In genomic region chr7:130673169-130674033, GRCm38 (mm10) we compare ENCODE assay signal across 8 mouse cellular contexts.
DNase-seq lines count a peak whose midpoint lies in the region; ATAC-seq and TF ChIP-seq lines count a peak whose summit lies in the region.

No protein-coding gene starts in this region.

- peaks cover 20% of the 10 kb centered on the region for H3K4me1 ChIP-seq in forebrain, embryonic 16.5 days (replicated peaks; ENCODE audit: control insufficient read depth, insufficient read depth, low read length)
- H3K4me1 ChIP-seq in intestine, postnatal 0 days (replicated peaks; ENCODE audit: control insufficient read depth, insufficient read depth, low read length), result peaks cover 15% of the 10 kb centered on the region
- H3K4me1 ChIP-seq in lung, embryonic 14.5 days (ENCODE audit: insufficient read depth), result peaks cover 26% of the 10 kb centered on the region

- peak; percentile 87 for TF ChIP-seq CTCF in intestine, postnatal 0 days (IDR thresholded peaks at IDR 0.05; ENCODE audit: low read depth)
- TF ChIP-seq CTCF in lung, embryonic 14.5 days (IDR thresholded peaks at IDR 0.05; ENCODE audit: low read depth), result peak; percentile 88

- no peak overlapping the region for H3K27ac ChIP-seq in forebrain, embryonic 16.5 days (ENCODE audit: low read length)
- no peak overlapping the region for H3K27ac ChIP-seq in intestine, postnatal 0 days (ENCODE audit: low read depth, low read length)
- peak overlapping the region; percentile 24; the same call in 1 of the 2 replicates for H3K27ac ChIP-seq in lung, embryonic 14.5 days (ENCODE audit: low read depth)

- WGBS in forebrain, embryonic 16.5 days, result 65% methylated on average over 9 of the region's 9 CpGs
- 70% methylated on average over 9 of the region's 9 CpGs for WGBS in intestine, postnatal 0 days
- WGBS in lung, embryonic 14.5 days, result 65% methylated on average over 9 of the region's 9 CpGs

- ATAC-seq in forebrain, embryonic 16.5 days, result peak; percentile 62
- ATAC-seq in intestine, postnatal 0 days, result no peak
- ATAC-seq in lung, embryonic 14.5 days (ENCODE audit: insufficient read depth), result no peak

- H3K9ac ChIP-seq in forebrain, embryonic 16.5 days (replicated peaks; ENCODE audit: low read depth, low read length), result no peak overlapping the region
- no peak overlapping the region for H3K9ac ChIP-seq in intestine, postnatal 0 days (ENCODE audit: low read depth, low read length)
- peak overlapping the region; percentile 32; the same call in 1 of the 2 replicates for H3K9ac ChIP-seq in lung, embryonic 14.5 days

- no peak overlapping the region for H3K4me2 ChIP-seq in forebrain, embryonic 16.5 days (ENCODE audit: low read length)
- no peak overlapping the region for H3K4me2 ChIP-seq in intestine, postnatal 0 days (replicated peaks; ENCODE audit: low read depth)
- no peak overlapping the region for H3K4me2 ChIP-seq in lung, embryonic 14.5 days

- H3K36me3 ChIP-seq in forebrain, embryonic 16.5 days (ENCODE audit: control insufficient read depth, insufficient read depth), result no peaks in the 10 kb centered on the region
- peaks cover 38% of the 10 kb centered on the region for H3K36me3 ChIP-seq in intestine, postnatal 0 days (ENCODE audit: control insufficient read depth, insufficient read depth)
- H3K36me3 ChIP-seq in lung, embryonic 14.5 days (ENCODE audit: insufficient read depth), result no peaks in the 10 kb centered on the region
- H3K36me3 ChIP-seq in splenic B cell, adult 2 months (ENCODE audit: control insufficient read depth, insufficient read depth, low read length, poor library complexity, severe bottlenecking), result no peaks in the 10 kb centered on the region

- no peak overlapping the region for H3K4me3 ChIP-seq in forebrain, embryonic 16.5 days (replicated peaks; ENCODE audit: low read length)
- H3K4me3 ChIP-seq in intestine, postnatal 0 days (ENCODE audit: low read depth, low read length), result no peak overlapping the region
- no peak overlapping the region for H3K4me3 ChIP-seq in lung, embryonic 14.5 days (ENCODE audit: low read depth, low read length)

- no peaks in the 10 kb centered on the region for H3K27me3 ChIP-seq in forebrain, embryonic 16.5 days (replicated peaks; ENCODE audit: control insufficient read depth, insufficient read depth, low read length)
- H3K27me3 ChIP-seq in intestine, postnatal 0 days (replicated peaks; ENCODE audit: control insufficient read depth, insufficient read depth, low read length), result no peaks in the 10 kb centered on the region
- H3K27me3 ChIP-seq in lung, embryonic 14.5 days (ENCODE audit: insufficient read depth, low read length), result no peaks in the 10 kb centered on the region
- H3K27me3 ChIP-seq in splenic B cell, adult 2 months (ENCODE audit: control insufficient read depth, insufficient read depth, low read length, poor library complexity, severe bottlenecking), result no peaks in the 10 kb centered on the region

- peak; percentile 85 for DNase-seq in 3T3-L1 (ENCODE audit: low read depth, low spot score)
- peak; percentile 53 for DNase-seq in A20 (ENCODE audit: low read depth, low spot score)
- peak; percentile 67 to 69 for DNase-seq in cerebellum, adult 18-20 months
- DNase-seq in lung, embryonic 14.5 days, result peak; percentile 83
- DNase-seq in splenic B cell, adult 2 months (ENCODE audit: low read depth, low spot score), result peak; percentile 10
- no peak for DNase-seq in urinary bladder, postnatal 10 days (ENCODE audit: low spot score)

- no peaks in the 10 kb centered on the region for H3K9me3 ChIP-seq in forebrain, embryonic 16.5 days (ENCODE audit: control insufficient read depth, low read length)
- H3K9me3 ChIP-seq in intestine, postnatal 0 days (ENCODE audit: control insufficient read depth), result no peaks in the 10 kb centered on the region
- no peaks in the 10 kb centered on the region for H3K9me3 ChIP-seq in lung, embryonic 14.5 days (ENCODE audit: low read depth, low read length)
